Mouse (Mus musculus): ENCODE results near the gene Clec4d. TPM values are rescaled to one million over a fixed set of nuclear protein-coding genes. Genes with fewer than 3 reads are reported as not detected.
"Not testable (repeated sequence)": the region's sequence is repeated elsewhere in the genome, so short reads cannot be mapped to it uniquely, and the experiment has no call there.

Clec4d gene
- polyA plus RNA-seq, 1 experiment from 2014 or later: not detected

- H3K27ac ChIP-seq: no peak overlapping the region
- no peaks in the 10 kb centered on the region for H3K36me3 ChIP-seq
- H3K4me2 ChIP-seq (replicated peaks): no peak overlapping the region
- H3K27me3 ChIP-seq: no peaks in the 10 kb centered on the region
- H3K9ac ChIP-seq: no peak overlapping the region
- H3K4me1 ChIP-seq: no peaks in the 10 kb centered on the region
- ATAC-seq (ENCODE audit: low FRiP score): no peak
- H3K9me3 ChIP-seq (replicated peaks): no peaks in the 10 kb centered on the region
- 92% methylated on average over 4 of the region's 4 CpGs for WGBS
- H3K4me3 ChIP-seq: no peak overlapping the region
Measured at GRCm38 (mm10) chr6:123265809-123266208, 3.9 kb downstream of the Clec4d start.

DNA sequence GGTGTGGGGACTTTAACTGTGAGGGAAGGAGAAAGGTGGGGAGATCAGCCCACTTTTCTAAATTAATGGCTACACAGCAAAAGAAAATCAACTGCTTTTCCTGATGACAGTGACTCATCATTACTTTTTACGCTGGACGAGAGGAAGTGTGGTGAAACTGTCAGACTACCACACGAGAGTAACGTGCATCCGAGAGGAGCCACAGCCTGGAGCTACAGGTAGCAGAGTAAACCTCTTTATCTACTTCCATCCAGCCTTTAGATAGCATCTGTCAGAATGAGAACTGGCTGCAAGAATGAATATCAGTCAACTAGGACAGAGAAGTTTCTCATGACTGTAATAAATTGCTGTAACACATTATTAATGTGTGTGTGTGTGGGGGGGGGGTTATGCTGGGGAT, 5.0 kb downstream of the Clec4d start:
- no peak overlapping the region for H3K27ac ChIP-seq
- WGBS: 88% methylated on average over 5 of the region's 5 CpGs
- H3K4me3 ChIP-seq: no peak overlapping the region
- H3K9me3 ChIP-seq (replicated peaks): no peaks in the 10 kb centered on the region
- H3K9ac ChIP-seq: no peak overlapping the region
- H3K36me3 ChIP-seq: no peaks in the 10 kb centered on the region
- H3K27me3 ChIP-seq: no peaks in the 10 kb centered on the region
- H3K4me1 ChIP-seq: no peaks in the 10 kb centered on the region
- no peak overlapping the region for H3K4me2 ChIP-seq (replicated peaks)
- no peak for ATAC-seq (ENCODE audit: low FRiP score)

DNA sequence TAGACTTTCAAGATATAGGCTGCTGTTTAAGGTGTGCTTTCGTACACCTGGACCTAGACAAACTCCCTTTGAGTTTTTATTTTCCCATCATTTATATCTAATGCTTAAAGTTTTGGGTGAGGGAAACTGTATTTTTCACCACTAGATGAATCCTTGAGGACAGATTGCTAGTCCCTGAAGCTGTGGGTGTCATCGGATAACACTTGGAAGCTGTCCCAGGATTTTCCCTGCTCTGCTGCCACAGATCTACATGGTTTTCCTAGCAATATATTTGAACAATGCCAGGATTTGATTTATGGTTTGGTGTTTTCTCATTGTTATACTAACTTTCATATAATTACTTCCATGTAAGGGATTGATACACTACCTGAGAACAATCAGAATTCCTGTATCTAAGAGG, 17.5 kb downstream of the Clec4d start:
- no peaks in the 10 kb centered on the region for H3K27me3 ChIP-seq
- no peak for ATAC-seq (ENCODE audit: low FRiP score)
- no peak overlapping the region for H3K4me2 ChIP-seq (replicated peaks)
- 90% methylated on average over 2 of the region's 2 CpGs for WGBS
- no peak overlapping the region for H3K4me3 ChIP-seq
- H3K9ac ChIP-seq: no peak overlapping the region
- no peaks in the 10 kb centered on the region for H3K9me3 ChIP-seq (replicated peaks)
- H3K27ac ChIP-seq: no peak overlapping the region
- no peaks in the 10 kb centered on the region for H3K36me3 ChIP-seq
- H3K4me1 ChIP-seq: no peaks in the 10 kb centered on the region

- no peak overlapping the region for H3K4me2 ChIP-seq (replicated peaks)
- ATAC-seq (ENCODE audit: low FRiP score): no peak
- no peaks in the 10 kb centered on the region for H3K36me3 ChIP-seq
- no peak overlapping the region for H3K9ac ChIP-seq
- no peaks in the 10 kb centered on the region for H3K27me3 ChIP-seq
- no peak overlapping the region for H3K4me3 ChIP-seq
- WGBS: 86% methylated on average over 2 of the region's 2 CpGs
- H3K27ac ChIP-seq: no peak overlapping the region
- no peaks in the 10 kb centered on the region for H3K9me3 ChIP-seq (replicated peaks)
- H3K4me1 ChIP-seq: no peaks in the 10 kb centered on the region
Measured at GRCm38 (mm10) chr6:123286311-123286710, 24.4 kb downstream of the Clec4d start.

- no peak for ATAC-seq (ENCODE audit: low FRiP score)
- Histone ChIP-seq H3K4me3 (no peak overlapping the region), H3K4me2 (replicated peaks) (no peak overlapping the region), H3K9ac (no peak overlapping the region), H3K36me3 (no peaks in the 10 kb centered on the region), H3K27ac (no peak overlapping the region), H3K27me3 (no peaks in the 10 kb centered on the region), H3K4me1 (no peaks in the 10 kb centered on the region), H3K9me3 (replicated peaks) (no peaks in the 10 kb centered on the region)
- WGBS: 84% methylated on average over 10 of the region's 10 CpGs
Measured at GRCm38 (mm10) chr6:123288931-123289330, 27.0 kb downstream of the Clec4d start.

GRCm38 (mm10) chr6:123289753-123290152, 27.8 kb downstream of the Clec4d start, which contains the start of gene Clec4e:
Clec4e (minus strand) TSS chr6:123289870.
- H3K4me1 ChIP-seq: no peaks in the 10 kb centered on the region
- H3K36me3 ChIP-seq: no peaks in the 10 kb centered on the region
- H3K9me3 ChIP-seq (replicated peaks): no peaks in the 10 kb centered on the region
- H3K27me3 ChIP-seq: no peaks in the 10 kb centered on the region
- ATAC-seq (ENCODE audit: low FRiP score): no peak
- H3K4me3 ChIP-seq: no peak within 1 kb of the TSS
- H3K9ac ChIP-seq: no peak within 1 kb of the TSS
- WGBS: 84% methylated on average over 4 of the region's 4 CpGs
- H3K4me2 ChIP-seq (replicated peaks): no peak within 1 kb of the TSS
- no peak within 1 kb of the TSS for H3K27ac ChIP-seq

- H3K4me1 ChIP-seq: no peaks in the 10 kb centered on the region
- no peak overlapping the region for H3K27ac ChIP-seq
- no peaks in the 10 kb centered on the region for H3K9me3 ChIP-seq (replicated peaks)
- H3K36me3 ChIP-seq: no peaks in the 10 kb centered on the region
- no peak overlapping the region for H3K9ac ChIP-seq
- ATAC-seq (ENCODE audit: low FRiP score): no peak
- H3K27me3 ChIP-seq: no peaks in the 10 kb centered on the region
- no peak overlapping the region for H3K4me3 ChIP-seq
- no peak overlapping the region for H3K4me2 ChIP-seq (replicated peaks)
- WGBS: 97% methylated on average over 1 of the region's 1 CpGs
Measured at GRCm38 (mm10) chr6:123292751-123293400, 31.0 kb downstream of the Clec4d start.

DNA sequence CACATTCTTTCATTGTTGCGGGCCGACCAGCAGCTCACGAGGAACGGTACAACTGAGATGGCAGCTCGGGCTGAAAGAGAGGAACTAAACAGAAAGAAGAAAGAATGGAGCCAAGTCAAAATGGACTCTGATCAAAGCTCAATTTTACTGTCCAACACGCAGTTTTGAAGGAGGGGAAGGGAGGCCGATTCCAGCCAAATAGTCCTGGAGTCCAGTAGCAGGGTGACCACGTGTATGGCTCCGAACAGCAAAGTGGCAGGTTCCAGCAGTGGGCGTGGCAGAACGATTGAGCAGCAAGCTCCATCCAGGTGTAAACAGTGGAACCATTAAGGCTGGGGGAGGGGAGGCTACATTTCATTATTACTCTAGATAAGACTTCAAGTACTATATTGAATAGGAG, 31.6 kb downstream of the Clec4d start:
- not testable (repeated sequence) for H3K9ac ChIP-seq; H3K36me3 ChIP-seq; ATAC-seq (ENCODE audit: low FRiP score); H3K27ac ChIP-seq; H3K9me3 ChIP-seq (replicated peaks); H3K4me3 ChIP-seq; H3K4me1 ChIP-seq; H3K27me3 ChIP-seq; H3K4me2 ChIP-seq (replicated peaks)
- WGBS: 92% methylated on average over 11 of the region's 11 CpGs

GRCm38 (mm10) chr6:123296687-123297086, 34.8 kb downstream of the Clec4d start:
- H3K27me3 ChIP-seq: no peaks in the 10 kb centered on the region
- H3K9me3 ChIP-seq (replicated peaks): peaks cover 4% of the 10 kb centered on the region; the same call in 1 of the 2 replicates
- no peaks in the 10 kb centered on the region for H3K4me1 ChIP-seq
- no peak overlapping the region for H3K4me2 ChIP-seq (replicated peaks)
- ATAC-seq (ENCODE audit: low FRiP score): no peak
- H3K4me3 ChIP-seq: no peak overlapping the region
- H3K9ac ChIP-seq: no peak overlapping the region
- H3K27ac ChIP-seq: no peak overlapping the region
- 65% methylated on average over 1 of the region's 1 CpGs for WGBS
- H3K36me3 ChIP-seq: no peaks in the 10 kb centered on the region

- H3K4me2 ChIP-seq (replicated peaks); H3K27ac ChIP-seq; H3K4me3 ChIP-seq; H3K36me3 ChIP-seq; H3K4me1 ChIP-seq; ATAC-seq (ENCODE audit: low FRiP score); H3K27me3 ChIP-seq; H3K9me3 ChIP-seq (replicated peaks); H3K9ac ChIP-seq: not testable (repeated sequence)
- WGBS: 88% methylated on average over 7 of the region's 7 CpGs
Measured at GRCm38 (mm10) chr6:123306315-123306714, 44.4 kb downstream of the Clec4d start.

DNA sequence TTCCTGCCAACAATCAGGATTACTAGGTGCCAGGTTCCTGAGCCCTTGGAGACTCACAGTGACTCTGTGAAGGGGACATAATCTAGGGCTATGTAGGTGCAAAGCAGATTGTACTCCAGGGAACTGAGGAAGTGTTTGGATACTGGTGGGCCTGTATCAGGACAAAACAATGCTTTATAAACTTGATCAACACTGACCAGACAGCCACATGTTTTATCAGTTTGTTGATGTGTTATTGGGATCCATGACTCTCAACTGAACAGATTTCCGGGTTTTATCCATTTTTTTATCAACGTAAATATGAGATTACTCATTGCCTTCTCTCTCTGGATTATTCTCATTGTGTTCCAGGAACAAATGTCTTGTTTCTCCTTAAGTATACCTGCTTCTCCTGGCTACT, 46.1 kb downstream of the Clec4d start, which contains the start of gene Vmn2r19:
Gene Vmn2r19 (plus strand): TSS at position 301 of the 400 bp plus-strand sequence.
- H3K4me3 ChIP-seq: no peak within 1 kb of the TSS
- H3K9me3 ChIP-seq (replicated peaks): no peaks in the 10 kb centered on the region
- no peak within 1 kb of the TSS for H3K9ac ChIP-seq
- H3K36me3 ChIP-seq: no peaks in the 10 kb centered on the region
- H3K4me1 ChIP-seq: no peaks in the 10 kb centered on the region
- no peak for ATAC-seq (ENCODE audit: low FRiP score)
- H3K4me2 ChIP-seq (replicated peaks): no peak within 1 kb of the TSS
- H3K27ac ChIP-seq: no peak within 1 kb of the TSS
- 94% methylated on average over 2 of the region's 2 CpGs for WGBS
- no peaks in the 10 kb centered on the region for H3K27me3 ChIP-seq
